Mouse (Mus musculus) erythroblast, embryonic 14.5 days (primary cell): ENCODE measurements around the gene Mpnd. TPM values are rescaled to one million over a fixed set of nuclear protein-coding genes. Genes with fewer than 3 reads are reported as not detected.

Experiments
- H3K27me3 ChIP-seq: 2 replicates; pipeline ENCODE4 v1.6.1; 2012; ENCODE audit warnings: inconsistent platforms; ENCODE audit not compliant: control insufficient read depth
- H3K36me3 ChIP-seq: 2 replicates; pipeline ENCODE4 v1.6.1; 2012; ENCODE audit warnings: mild to moderate bottlenecking, inconsistent platforms; ENCODE audit not compliant: control insufficient read depth
- H3K4me1 ChIP-seq: 2 replicates; pipeline ENCODE4 v1.6.1; 2012; ENCODE audit warnings: inconsistent platforms; ENCODE audit not compliant: control insufficient read depth
- H3K4me3 ChIP-seq: replicated peaks from 2 replicates; pipeline ENCODE3; 2012; ENCODE audit warnings: moderate library complexity, mild to moderate bottlenecking, inconsistent platforms
- H3K9me3 ChIP-seq: 2 replicates; pipeline ENCODE4 v1.6.1; 2012; ENCODE audit warnings: low read length, inconsistent platforms, mixed read lengths; ENCODE audit not compliant: control insufficient read depth
- GATA1 ChIP-seq: IDR thresholded peaks from 2 replicates; pipeline ENCODE4 v1.6.1; 2012; ENCODE audit warnings: low read length, inconsistent platforms, mixed read lengths
- TAL1 ChIP-seq: IDR thresholded peaks from 3 replicates; pipeline ENCODE4 v1.6.1; 2012; ENCODE audit warnings: low read length, inconsistent platforms, mixed read lengths
- polyA plus RNA-seq: library from polyadenylated mRNA; stranded (reverse); fragments of >175 nt; gene quantifications from 2 replicates; pipeline ENCODE4 v1.2.3, GENCODE M21; 2012

Mpnd gene
- polyA plus RNA-seq, 1 experiment = 1.1 TPM

- Histone ChIP-seq H3K4me3 (no peak overlapping the region), H3K36me3 (peaks cover 70% of the 10 kb centered on the region), H3K27me3 (no peaks in the 10 kb centered on the region), H3K9me3 (no peaks in the 10 kb centered on the region), H3K4me1 (peaks cover 7% of the 10 kb centered on the region)
- TF ChIP-seq GATA1 = no peak
- no peak for TF ChIP-seq TAL1
Measured at GRCm38 (mm10) chr17:56015293-56015692, 9.8 kb downstream of the Mpnd start.

- Histone ChIP-seq H3K9me3 (no peaks in the 10 kb centered on the region), H3K4me3 (no peak overlapping the region), H3K4me1 (no peaks in the 10 kb centered on the region; the same call in 1 of the 2 replicates), H3K36me3 (peaks cover 78% of the 10 kb centered on the region), H3K27me3 (no peaks in the 10 kb centered on the region)
- TF ChIP-seq GATA1 (no peak), TAL1 (no peak)
Measured at GRCm38 (mm10) chr17:56016382-56016781, 10.9 kb downstream of the Mpnd start.

DNA sequence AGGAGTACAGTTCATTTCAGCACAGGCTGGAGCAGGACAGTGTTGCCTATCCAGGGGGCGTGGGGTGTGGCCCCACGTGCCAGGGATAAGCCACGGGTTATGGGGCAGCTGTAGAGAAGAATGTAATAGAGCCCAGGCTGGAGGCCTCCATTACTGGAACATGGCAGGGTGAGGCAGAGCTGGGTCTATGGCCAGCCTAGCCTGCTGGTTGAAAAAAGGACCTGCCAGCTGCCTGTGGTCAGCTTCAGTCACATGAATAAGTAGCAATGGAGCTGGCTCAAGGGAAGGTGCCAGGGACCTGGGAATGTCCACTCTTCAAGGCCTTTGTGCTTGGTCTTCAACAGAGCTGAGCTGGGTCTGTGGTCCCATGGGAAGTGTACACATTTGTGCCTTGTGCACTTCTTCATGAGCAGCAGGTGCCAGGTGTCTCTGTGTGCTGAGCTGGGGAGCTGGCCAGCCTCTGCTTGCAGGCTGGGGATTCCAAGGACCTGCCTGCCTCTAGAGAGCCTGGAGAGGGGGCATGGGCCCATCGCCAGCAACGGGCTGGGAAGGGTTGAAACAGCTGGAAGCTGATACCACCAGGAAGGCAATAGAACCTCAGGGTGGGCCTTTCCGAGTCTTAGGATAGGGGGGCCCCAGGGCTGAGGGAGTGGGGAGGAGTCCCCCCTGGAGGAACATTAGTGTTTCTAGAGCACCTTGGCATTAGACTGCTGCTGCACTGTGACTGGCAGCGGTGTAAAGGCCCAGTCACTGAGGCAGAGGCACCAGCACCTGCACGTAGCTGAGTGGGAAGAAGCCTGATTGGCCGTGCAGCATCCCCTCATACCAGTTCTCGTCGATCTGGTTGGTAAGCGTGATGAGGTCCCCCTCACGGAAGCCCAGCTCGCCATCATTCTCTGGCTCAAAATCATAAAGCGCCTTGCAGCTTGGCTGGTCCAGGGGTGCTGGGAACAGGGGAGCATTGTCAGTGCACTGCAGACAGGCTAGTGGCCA lies 11.6 kb downstream of the Mpnd start:
- TF ChIP-seq GATA1 (no peak), TAL1 (no peak)
- Histone ChIP-seq H3K4me1 (peaks cover 3% of the 10 kb centered on the region; the same call in 1 of the 2 replicates), H3K36me3 (peaks cover 79% of the 10 kb centered on the region), H3K9me3 (no peaks in the 10 kb centered on the region), H3K4me3 (no peak overlapping the region), H3K27me3 (no peaks in the 10 kb centered on the region)

- Histone ChIP-seq H3K36me3 (peaks cover 84% of the 10 kb centered on the region), H3K27me3 (no peaks in the 10 kb centered on the region), H3K9me3 (no peaks in the 10 kb centered on the region), H3K4me3 (no peak overlapping the region), H3K4me1 (peaks cover 3% of the 10 kb centered on the region; the same call in 1 of the 2 replicates)
- no peak for TF ChIP-seq TAL1
- no peak for TF ChIP-seq GATA1
Measured at GRCm38 (mm10) chr17:56017848-56018247, 12.3 kb downstream of the Mpnd start.

DNA sequence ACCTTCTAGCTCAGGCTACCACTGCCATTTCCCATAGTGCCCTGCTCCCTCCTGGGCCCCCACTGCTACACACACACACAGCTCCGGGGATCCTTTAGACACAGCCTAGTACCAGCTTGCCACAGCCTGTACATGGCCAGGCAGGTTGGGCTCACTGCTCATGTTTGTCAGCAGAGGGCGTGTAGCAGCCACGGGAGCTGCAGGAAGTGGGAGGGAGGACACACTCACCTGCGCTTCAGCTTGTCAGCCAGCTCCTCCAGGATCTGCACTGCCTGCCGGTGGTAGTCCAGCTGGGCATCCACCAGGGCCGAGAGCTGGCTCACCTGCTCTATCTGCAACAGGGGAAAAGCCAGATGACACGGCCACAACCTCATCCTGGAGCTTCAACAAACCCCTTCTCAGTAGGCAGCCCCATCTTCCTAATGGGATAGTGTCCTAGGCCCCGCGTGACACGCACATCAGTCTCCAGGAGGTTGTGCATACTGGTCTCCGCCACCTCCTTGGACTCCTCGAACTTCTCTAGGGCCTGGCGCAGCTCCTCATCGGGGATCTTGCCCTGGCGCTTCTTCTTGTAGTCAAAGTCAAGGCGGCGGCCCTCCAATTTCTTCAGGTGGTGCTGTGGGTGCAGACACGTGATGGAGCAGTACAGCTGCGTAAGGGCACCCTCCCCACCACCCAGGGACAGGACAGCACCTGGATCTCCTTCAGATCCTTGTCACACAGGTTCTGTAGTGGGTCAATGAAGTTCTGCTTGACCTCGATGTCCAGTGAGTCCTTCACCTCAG lies 13.0 kb downstream of the Mpnd start:
- Histone ChIP-seq H3K4me3 (no peak overlapping the region), H3K36me3 (peaks cover 88% of the 10 kb centered on the region), H3K27me3 (no peaks in the 10 kb centered on the region), H3K9me3 (no peaks in the 10 kb centered on the region), H3K4me1 (peaks cover 4% of the 10 kb centered on the region; the same call in 1 of the 2 replicates)
- no peak for TF ChIP-seq TAL1
- TF ChIP-seq GATA1 = no peak

DNA sequence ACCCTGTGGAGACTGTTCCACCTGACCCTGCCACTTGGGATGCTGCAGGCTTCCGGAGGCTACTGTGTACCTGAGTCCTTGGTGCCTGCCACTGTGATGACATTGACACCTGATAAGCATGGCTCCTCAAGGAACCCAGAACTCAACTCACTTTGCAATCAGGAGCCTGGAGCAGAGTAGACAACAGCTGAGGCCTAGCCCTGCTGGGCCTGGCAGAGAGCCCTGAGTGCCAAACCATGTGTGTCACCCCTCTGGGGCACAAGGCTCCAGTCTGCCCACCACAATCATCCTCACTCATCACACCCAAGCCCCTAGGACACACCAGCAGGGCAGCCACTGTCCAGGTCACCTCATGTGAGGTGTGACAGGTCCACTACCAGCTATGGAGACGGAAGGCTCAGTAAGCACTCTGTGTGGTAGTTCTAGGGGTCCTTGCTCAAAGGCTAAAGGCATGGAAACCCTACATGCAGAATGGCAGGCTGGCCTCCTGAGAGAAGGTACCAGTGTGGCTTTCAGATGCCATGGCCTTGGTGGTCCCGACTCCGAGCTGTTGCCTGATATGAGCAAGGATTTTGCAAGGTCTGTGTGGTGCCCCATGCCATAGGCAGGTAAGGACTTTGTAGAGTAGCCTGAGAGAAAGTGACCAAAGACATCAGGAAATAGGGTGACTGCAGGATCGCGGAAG lies 15.0 kb downstream of the Mpnd start:
- Histone ChIP-seq H3K4me1 (peaks cover 11% of the 10 kb centered on the region), H3K36me3 (peaks cover 96% of the 10 kb centered on the region)
- TF ChIP-seq TAL1 (no peak), GATA1 (no peak)

GRCm38 (mm10) chr17:56021161-56021910 lies 15.8 kb downstream of the Mpnd start:
- Histone ChIP-seq H3K9me3 (no peaks in the 10 kb centered on the region), H3K27me3 (no peaks in the 10 kb centered on the region), H3K36me3 (peaks cover 96% of the 10 kb centered on the region), H3K4me3 (no peak overlapping the region), H3K4me1 (peaks cover 15% of the 10 kb centered on the region)
- no peak for TF ChIP-seq TAL1
- TF ChIP-seq GATA1 = no peak

More for the DNA sequence above, 15.0 kb downstream of the Mpnd start:
- Histone ChIP-seq H3K27me3 (no peaks in the 10 kb centered on the region), H3K9me3 (no peaks in the 10 kb centered on the region), H3K4me3 (no peak overlapping the region)
